Mouse (Mus musculus) thymus, adult 2 months (tissue): ENCODE measurements around the gene Ryr1.

Experiments
- CTCF ChIP-seq: fragments of 200-500 bp; IDR thresholded peaks from 2 replicates; pipeline ENCODE4 v1.5.1; 2012; ENCODE audit warnings: mild to moderate bottlenecking, control low read depth, low read length, moderate library complexity, borderline replicate concordance; ENCODE audit not compliant: control insufficient read depth, poor library complexity, insufficient read depth; ENCODE audit errors: extremely low read depth
- POLR2A ChIP-seq: fragments of 200-500 bp; IDR thresholded peaks from 2 replicates; pipeline ENCODE4 v1.6.1; 2012; ENCODE audit warnings: mild to moderate bottlenecking, low read length, control low read depth, moderate library complexity; ENCODE audit not compliant: control insufficient read depth, poor library complexity, insufficient read depth; ENCODE audit errors: extremely low read depth

GRCm38 (mm10) chr7:28961927-28962670 lies 162.9 kb downstream of the Ryr1 start, which contains the start of gene Actn4:
- TF ChIP-seq POLR2A (peak; percentile 98), CTCF (peak; percentile 57; the same call in 1 of the 2 replicates)
